Mouse (Mus musculus): ENCODE data around the gene Mlec.

Gene Mlec

DNA sequence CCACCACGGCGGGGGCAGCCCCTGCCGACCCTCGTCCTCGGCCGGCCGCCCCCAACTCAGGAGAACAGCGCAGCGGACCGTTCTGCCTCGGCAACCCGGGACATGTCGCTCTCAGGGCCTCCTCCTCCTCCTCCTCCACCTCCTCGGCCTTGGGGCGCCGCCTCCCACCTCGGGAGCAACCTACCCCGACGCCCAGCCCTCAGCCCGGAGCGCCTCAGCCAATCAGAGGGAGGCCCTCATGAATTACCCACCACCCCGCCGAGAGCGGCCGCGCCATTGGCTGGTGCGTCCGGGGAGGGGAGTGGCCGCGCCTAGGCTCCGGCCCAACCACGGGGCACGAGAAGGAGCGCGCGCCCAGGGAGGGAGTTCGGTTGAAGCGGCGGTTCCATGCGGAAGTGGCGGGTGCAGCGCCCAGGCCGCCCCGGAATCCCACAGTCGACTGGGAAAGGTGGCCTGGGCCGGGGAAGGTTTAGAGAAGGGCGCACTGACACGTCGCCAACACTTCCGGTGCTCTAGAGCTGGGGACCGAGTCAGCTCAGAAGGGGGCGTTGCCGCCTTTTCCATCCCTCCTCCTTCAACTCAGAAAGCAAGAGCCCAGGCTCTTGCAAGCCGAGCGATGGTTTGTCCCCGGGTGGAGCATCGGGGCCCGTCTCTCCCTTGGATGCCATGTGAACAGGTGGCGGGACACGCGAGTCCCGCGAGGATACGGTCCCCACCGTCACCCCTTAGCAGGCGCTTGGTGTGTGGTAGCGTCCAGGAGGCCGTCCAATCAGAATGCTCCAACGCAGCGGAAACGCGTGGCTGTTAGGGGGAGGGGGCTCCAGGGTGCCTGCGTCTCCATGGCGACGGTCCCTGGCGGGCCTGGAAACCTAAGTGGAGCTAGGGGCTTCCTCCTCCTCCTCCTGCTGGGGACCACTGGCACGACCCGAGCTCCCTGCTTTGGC is at the start of gene Mlec:
Gene Mlec, minus strand, starts transcription at position 140 of the 944 bp plus-strand sequence.
- DNase-seq (ENCODE audit: low read depth, low spot score): peak; percentile 99

DNA sequence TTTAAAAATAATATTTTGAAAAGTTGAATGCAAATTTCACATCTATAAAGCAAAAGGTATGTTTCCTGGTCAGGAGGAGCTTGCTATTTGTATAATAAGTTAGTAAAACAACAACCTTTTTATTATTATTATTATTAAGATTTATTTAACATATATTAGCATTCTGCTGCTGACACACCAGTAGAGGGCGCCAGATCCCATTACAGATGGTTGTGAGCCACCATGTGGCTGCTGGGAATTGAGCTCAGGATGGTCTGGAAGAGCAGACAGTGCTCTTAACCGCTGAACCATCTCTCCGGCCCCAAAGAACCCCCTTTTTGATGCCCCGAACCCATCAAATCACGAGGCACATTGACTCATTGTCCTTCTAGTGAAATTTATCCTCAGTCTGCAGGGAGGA is 49.3 kb upstream of the Mlec start:
- DNase-seq (ENCODE audit: low read depth, low spot score): no peak

DNA sequence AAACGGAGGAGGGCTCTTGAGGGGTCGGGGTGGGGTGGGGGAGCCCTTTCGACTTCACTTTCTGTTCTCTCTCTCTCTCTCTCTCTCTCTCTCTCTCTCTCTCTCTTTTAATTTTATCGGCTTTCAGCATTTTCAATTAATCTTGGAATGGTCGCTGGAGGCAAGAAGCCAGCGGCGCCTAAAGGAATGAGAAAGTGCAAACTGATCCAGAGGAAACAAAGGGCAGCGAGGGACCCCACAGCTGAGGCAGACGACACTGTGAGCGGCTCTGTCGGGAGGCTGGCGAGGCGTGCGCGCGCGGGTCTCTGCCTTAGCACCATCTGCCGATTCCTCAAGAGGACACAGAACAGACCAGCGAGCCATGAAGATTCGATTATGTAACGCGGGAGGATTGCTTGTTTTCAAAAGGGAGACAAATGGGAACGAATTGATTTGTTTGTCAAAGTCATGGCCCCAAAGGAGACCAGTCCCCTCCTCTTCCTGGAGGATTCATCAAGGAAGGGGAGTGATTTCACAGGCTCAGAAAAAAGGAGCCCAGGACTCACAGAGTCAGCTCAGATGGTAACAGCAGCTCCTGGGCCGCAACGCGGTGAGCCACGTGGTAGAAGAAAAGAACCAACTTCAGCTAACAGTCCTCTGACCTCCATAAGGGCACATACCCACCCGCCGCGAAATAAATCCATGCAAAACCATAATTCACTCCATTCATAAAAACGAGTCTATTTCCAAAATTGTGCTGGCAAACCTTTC is 46.8 kb upstream of the Mlec start:
- no peak for DNase-seq (ENCODE audit: low read depth, low spot score)

DNA sequence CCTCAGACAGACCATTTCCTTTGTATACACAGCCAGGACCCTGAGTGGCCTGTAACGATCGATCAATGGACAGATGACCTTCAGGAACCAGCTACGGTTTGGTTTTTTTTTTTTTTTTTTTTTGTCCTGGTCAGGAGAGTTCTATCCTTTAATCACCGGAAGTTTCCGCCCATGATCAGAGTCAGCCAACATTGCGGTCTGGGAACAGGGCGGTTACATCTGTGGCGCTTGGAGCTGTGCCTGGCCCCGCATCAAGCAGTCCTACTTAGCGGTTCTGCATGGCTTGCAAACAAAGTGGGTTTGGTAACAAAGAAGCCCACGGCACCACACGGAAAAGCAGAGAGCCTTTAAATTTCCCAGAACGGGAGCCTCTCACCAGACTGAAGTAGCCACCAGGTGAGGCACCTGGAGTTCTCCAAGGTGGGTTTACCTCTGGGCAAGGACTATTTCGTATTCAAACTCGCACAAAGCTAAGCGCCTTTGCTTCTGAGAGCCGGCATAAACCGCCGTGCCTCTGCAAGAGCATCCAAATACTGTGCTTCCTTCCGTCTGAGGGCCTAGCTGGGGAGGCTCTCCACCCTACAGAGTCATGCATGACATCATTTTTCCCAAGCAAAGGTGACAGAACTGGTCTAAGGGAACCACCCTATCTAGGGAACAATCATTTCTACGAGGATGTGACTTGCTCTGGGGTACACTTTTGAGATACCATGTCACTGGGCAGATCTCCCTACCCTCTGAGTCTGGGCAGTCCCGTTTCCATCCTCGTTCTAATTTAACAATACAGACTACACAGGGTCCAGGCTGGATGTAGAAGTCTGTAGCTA is 46.0 kb upstream of the Mlec start:
- DNase-seq (ENCODE audit: low read depth, low spot score): peak; percentile 19

DNA sequence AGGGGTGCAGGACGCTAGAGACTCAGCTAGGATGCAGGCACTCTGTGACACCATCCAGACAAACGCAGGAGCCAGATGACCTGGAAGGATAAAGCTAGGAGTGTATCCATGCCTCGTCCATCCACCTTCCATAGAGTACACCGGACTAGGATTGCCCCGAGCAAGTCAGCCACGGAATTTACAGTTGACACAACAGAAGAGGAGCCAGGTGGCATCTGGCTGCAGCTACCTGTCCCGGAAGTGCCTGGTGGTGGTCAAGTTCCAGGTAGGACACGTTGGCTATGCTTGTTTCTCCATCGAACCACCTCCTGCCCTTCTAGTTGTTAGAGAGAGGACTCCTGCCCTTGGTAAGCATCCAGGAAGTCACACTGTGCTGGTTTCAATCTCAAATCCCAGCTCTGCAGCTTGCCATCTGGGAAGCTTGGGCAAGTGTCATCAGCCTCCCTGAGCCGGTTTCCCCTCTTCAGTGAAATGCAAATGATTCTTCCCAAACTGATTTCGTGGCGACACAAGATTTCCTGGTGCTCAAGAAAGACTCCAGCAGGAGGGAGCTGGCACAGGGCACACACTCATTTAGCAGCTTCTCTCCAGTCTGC is 36.7 kb upstream of the Mlec start:
- DNase-seq (ENCODE audit: low read depth, low spot score): no peak

DNA sequence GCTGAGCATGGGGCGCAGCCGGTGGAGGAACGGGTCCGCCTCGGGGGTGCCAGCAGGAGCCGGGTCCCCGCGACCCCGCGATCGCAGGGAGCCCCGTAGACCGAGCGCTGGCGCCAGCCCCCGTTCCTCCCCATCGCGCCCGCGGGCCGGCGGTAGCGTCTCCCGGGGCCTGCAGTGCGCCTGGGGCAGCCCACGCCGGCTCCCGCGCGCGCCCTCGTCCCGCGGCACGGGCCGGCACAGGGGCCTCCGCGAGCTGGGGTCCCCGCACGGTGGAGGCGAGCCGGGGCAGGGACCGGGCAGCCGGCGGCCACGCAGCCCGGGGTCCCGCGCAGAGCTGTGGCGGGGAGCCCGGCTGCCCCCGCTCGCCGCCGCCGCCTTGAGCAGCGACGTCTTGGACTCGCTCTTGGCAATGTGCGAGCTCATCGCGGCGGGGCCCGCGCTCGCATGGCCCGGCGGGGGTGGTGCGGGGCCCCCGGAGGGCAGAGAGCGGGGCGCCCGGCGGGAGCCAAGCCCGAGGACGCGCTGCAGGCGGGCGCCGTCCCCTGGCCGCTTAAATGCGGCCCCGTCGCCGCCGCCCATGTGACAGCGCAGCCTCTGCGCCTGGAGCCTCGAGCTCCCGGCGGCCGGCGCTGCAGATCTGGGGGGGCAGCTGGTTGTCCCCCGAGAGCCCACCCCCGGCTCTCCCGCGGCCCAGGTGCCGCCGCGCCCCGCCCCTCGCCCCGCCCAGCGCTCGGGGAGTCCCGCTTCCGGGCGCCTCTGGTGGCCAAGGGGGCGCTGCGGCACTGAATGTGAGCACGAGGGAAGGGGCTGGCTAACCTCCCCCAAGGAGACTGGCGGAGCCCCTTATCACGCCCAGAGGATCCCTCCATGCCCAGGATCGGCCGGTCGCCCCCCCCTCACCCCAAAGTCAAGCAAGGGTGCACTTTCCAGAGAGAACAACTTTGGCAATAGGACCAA is 36.0 kb upstream of the Mlec start, which contains the start of gene Cabp1:
Gene Cabp1, minus strand, starts transcription at position 713 of the 957 bp plus-strand sequence.
- peak; percentile 74 for DNase-seq (ENCODE audit: low read depth, low spot score)

DNA sequence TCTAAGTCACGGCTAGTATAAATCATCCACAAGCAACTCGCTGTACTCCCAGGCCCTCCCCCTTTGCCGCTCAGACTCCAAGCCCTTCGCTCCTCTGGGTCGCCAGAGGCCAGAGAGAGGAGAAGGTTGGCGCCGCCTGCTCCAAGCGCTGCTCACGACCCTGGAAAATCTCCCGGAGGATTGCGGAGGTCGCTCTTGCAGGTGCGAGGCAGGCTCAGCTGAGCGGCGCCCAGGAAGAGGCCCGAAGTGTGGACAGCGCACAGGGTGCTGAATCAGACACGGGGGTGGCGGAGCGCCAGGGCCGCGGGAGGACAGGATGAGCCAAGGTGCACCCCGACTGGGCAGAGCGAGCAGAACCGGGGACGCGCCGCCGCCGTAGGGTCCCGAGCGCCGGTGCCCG is 35.2 kb upstream of the Mlec start:
- peak; percentile 60 for DNase-seq (ENCODE audit: low read depth, low spot score)

DNA sequence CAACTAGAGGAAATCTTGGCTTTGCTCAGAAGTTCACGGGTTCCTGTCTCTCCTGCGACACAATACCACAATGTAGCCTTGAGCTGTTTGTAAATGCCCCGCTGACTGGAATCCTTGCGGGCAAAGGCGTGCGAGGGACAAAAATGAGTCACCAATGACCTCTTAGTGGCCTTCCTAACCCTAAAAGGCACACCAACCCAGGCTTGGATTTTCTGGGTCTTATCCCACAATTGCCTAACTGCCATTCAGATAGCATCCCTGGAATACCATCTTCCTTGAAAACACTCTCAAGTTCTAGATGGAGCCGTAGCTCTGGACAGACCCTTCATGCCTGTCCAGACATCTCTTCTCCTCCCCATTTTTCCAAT is 34.8 kb upstream of the Mlec start:
- DNase-seq (ENCODE audit: low read depth, low spot score): no peak

DNA sequence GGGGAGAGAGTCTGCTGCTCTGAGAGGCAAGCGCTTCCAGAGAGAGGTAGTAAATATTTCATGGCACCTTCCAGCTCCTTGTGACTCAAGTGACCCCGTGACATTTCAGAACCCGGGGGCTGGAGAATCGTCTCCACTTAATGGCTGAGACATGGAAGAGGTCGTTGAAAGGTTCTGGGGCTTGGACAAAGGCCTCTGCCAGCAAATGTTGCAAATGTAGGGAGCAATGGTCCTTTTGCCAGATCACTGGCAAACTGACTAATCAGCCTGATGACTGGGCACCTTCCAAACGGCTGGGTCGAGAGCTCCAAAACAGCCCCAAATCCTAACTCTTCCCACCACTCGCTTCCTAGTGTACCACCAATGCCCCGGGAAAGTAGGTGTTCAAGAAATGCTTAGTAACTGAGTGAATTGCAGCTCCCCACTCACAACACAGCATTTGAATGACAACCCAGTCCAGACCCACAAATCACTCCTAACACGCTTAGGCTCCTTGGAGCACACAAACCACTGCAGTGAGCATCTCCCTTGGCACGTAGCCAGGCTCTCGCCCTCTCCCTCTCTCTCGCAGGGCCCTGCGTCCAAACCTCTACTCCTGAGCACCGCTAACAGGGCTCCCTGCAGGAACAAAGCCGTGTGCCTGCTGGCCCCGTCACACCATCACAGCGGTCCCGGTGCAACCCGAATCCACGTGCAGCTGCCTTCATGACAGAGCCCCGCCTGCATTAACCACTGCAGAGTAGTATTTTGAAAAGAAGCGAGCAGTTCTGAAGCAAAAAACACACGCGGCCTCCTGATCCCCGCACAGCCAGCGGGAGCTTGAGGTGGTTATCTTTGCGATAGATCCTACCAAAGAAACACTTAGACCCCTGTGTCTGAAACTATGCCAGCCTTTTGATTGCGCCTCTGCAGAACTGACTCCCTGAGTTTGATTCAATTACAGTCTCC is 34.2 kb upstream of the Mlec start:
- DNase-seq (ENCODE audit: low read depth, low spot score): no peak

DNA sequence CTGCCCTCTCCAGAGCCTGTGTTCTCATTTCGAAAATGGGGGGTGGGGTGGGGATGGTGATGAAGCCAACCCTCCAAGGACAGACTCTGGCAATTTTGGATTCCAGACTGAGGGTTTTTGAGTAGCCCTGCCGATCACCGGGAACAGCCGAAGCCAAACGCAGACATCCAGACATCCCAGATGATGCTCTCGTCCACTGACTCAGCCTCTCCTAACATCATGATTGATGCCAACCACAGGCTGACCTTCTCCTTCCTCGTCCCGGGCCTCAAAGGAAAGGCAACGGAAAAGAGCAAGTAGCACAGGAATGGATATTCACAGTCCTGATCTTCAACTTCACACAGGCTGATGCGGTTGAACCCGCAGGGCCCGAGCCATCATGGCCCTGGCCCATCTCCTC is 32.1 kb upstream of the Mlec start:
- DNase-seq (ENCODE audit: low read depth, low spot score): no peak

DNA sequence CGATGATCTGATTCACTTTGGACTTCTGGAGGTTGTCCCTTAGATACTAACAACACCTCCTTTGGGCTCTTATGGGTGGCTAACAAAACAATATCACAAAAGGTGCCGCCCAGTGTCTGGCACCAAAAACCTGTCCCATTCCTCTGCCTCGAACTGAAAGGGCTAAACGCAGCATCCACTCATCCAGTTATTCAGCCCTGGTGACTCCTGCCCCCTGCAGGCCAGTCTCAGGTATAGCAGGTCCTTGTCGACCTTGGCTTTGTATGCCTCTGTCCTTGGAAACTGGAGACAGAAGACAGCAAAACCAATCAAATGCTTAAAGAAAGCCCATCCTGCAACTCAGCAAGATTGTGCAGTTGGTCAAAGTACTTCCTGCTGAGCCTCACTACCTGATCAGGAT is 30.8 kb upstream of the Mlec start:
- peak; percentile 67 for DNase-seq (ENCODE audit: low read depth, low spot score)

DNA sequence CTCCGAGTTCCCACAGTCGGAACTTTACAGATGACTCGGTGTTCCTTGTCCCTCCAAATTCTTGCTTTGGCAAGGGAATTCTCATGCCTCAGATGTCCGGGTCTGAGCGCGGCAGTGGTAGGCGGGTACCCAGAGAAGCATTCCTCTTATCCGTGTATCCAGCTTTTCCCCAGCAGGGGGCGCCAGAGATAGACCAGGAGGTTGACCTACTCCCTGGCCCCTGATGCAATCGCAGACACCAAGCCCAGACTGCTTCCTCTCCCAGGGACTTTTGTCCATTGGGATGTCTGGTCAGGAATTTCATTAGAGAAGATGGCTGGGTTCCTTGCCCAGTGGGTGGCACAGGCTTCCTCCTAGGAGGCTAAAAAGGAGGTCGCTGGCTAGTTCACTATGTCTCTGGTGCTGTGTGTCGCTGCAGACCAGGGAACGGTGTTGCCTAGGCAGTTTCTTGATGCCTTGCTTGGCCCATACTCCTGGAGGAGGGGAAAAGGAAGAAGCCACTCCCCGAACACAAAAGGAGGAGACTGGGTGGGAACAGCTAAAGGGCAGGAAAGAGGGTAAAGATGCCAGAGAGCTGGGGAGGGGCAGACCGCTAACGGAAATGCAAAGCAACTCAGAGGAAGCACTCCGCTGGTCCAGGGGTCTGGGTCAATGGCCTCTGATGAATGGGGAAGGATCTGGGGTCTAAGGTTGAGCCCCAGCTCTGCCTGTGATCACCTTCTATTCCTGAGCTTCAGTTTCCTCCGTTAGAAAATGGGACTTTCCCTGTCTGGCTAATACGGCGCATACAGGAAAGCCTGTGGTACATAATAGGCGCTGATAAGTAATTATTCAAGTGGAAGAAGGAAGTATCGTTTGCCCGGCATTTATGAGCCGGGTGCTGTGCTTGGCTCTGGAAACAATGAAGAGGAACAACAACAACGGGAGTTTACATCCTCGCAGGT is 29.5 kb upstream of the Mlec start:
- DNase-seq (ENCODE audit: low read depth, low spot score): peak; percentile 82

DNA sequence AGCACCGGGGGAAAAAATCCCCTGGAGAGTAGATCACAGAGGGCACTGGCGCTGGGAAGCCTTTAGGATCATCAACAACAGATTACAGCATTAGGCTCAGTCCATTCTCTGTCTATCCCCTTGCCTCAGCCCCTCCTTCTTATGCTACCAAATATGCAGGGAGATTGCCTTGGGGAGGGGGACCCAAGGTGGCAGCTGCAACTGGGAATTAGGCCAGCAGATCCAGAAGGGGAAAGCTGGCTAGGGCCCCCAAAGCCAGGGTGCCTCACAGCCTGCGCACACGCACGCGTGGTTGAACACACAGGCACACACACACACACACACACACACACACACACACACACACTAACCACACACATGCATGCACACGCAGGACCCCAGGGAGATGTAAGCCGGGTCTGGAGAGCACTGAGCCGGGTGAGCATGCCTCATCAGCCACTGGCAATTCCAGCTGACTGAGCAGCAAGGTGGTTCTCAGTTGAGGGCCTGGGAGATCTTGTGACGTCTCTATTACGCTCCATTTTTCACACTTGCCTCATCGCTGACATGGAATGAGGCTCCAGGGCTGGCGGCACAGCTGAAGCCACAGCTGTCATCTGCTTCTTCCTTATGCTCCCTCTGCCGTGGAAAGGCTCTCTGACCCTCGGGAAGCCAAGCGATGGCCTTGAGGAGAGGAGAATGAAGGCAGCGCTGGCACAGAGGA is 28.5 kb upstream of the Mlec start:
- DNase-seq (ENCODE audit: low read depth, low spot score): peak; percentile 22

DNA sequence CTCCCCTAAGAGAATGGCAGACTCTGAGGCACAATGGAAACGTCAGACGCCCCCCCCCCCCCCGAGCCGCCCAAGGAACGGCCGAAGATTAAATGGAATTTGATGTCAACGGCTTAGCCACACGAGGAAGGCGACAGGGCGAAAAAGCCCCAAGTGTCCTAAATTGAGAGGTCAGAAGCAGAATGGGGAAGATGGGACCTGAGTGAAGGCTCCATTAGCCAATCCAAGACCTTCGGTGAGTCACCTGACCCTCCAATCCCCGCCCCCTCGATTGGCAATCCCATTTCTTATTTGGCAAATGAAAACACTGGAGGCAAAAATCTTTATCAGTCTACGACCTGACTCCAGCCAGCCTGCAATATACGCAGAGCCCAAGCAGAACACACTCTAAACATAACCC is 26.7 kb upstream of the Mlec start:
- DNase-seq (ENCODE audit: low read depth, low spot score): no peak

DNA sequence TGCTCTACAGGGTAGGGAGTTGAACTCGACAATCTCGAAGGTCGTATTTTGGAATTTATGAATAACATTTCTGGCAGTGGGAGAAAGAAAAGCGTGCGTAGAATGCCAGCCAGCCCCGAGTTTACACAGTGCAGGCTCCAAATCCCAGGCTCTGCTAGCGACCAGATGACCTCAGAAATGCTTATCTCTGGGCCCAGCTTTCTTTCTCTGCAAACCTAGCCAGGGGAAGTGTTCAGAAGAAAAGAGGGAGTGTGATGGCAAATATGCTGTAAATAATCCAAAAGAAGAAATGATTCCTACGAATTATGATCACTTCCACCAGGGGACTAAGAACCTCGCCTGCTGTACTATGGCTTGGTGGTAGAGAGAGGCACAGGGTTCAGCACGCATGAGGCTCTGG is 25.5 kb upstream of the Mlec start:
- no peak for DNase-seq (ENCODE audit: low read depth, low spot score)

DNA sequence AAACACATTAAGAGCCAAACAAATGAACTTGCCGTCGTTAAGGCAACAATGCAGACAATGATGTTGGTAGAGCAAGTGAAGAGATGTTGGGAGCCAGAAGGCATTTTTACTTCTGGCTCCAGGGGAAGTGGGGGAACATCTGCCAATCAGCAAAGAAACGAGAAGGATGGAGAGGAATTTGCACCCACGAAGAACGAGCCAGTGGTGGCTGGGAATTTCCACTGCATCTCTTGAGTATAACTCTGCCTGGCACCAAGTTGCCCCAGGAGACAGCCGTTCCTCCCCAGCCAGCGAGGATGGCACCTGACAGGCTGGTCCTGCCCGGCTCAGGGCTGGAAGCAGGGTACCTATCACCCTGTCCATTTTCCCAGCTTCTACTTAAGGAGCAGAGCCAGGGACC is 24.9 kb upstream of the Mlec start:
- no peak for DNase-seq (ENCODE audit: low read depth, low spot score)

DNA sequence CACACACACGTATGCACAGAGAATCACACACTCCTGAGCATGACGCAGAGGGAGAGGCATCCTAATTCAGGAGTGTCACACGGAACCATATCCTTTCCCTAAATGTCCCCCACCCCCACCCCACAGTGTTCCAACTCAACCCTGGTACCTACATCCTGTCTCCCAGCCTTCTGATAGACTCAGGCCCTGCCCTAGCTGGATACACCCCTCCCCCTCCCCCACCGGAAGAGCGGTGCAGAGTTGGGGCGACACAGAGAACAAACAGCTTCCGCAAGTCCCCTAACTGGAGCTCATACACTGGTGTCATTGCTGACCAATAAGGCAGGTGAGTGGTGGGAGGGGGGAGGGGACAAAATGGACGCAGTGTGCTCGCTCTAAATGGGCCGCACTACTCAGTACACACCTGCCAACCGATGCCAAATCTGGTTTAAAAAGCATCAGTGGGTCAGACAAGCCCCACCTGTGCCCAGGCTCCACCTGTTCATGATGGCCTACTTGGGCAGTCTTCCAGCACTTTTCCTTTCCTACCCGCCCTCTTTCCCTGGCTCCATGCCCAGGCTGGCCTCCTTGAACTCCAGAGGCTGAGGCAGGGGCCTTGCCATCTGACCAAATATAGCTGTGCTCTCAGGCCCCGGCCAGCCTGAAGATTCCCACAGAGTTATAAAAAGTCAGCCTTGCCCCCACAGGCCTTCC is 23.4 kb upstream of the Mlec start:
- peak; percentile 55 for DNase-seq (ENCODE audit: low read depth, low spot score)

Measured in CD4-positive helper T cell, adult 2 months (primary cell).